Mouse (Mus musculus) midbrain, embryonic 15.5 days (tissue): ENCODE measurements around the gene Gphb5. TPM values are rescaled to one million over a fixed set of nuclear protein-coding genes. Genes with fewer than 3 reads are reported as not detected.

Experiments used
- polyA plus RNA-seq: library from polyadenylated mRNA; unstranded; fragments of >200 nt; fragmentation: Nextera tagmentation; extraction: Ambion mirVana; gene quantifications from 2 replicates; pipeline ENCODE4 v1.2.1, GENCODE M21; 2015

Gphb5 gene
- polyA plus RNA-seq, 1 experiment from 2014 or later: not detected

Other genes with a start within 250 kb of the Gphb5 start
- gene Kcnh5, start 239.4 kb downstream of the Gphb5 start, polyA plus RNA-seq: 3.3 and 3.5 TPM in 2 replicates
- gene Rhoj, start 108.5 kb downstream of the Gphb5 start, polyA plus RNA-seq: 22.6 and 23.1 TPM in 2 replicates
- gene Ppp2r5e, start 179.5 kb upstream of the Gphb5 start, polyA plus RNA-seq: 20.9 and 21.3 TPM in 2 replicates